Mouse (Mus musculus): ENCODE results near the gene Gmfg. TPM values are rescaled to one million over a fixed set of nuclear protein-coding genes. Genes with fewer than 3 reads are reported as not detected.

The Gmfg gene
- total RNA-seq, 2 experiments from 2014 or later, result 1.2 to 2.0 TPM

- DNase-seq, result no peak
Observed at GRCm38 (mm10) chr7:28488030-28488491, 50.8 kb downstream of the Gmfg start.

GRCm38 (mm10) chr7:28490410-28490809 lies 53.2 kb downstream of the Gmfg start:
- no peak for DNase-seq

GRCm38 (mm10) chr7:28490903-28491302 lies 53.7 kb downstream of the Gmfg start:
- DNase-seq, result no peak

GRCm38 (mm10) chr7:28492310-28492709 lies 55.1 kb downstream of the Gmfg start:
- no peak for DNase-seq

- DNase-seq, result no peak
Observed at GRCm38 (mm10) chr7:28495426-28495825, 58.2 kb downstream of the Gmfg start.

Other genes with a start within 250 kb of the Gmfg start
- gene Eid2, start 169.6 kb upstream of the Gmfg start, total RNA-seq (2021), result 10 to 100 TPM; 52.9 to 60.9 TPM
- 10 to 100 TPM; 36.5 to 36.8 TPM for gene Eid2b, start 159.7 kb upstream of the Gmfg start, total RNA-seq (2021)
- gene Selenov, start 146.3 kb upstream of the Gmfg start, total RNA-seq (2021), result 1 to 10 TPM in 1 of 2 experiments, under 1 TPM in 1; 0.27 to 1.8 TPM
- gene Dll3, start 135.2 kb upstream of the Gmfg start, total RNA-seq (2021), result 1 to 10 TPM; 2.1 to 2.8 TPM
- 10 to 100 TPM; 41.1 to 42.1 TPM for gene Timm50, start 125.4 kb upstream of the Gmfg start, total RNA-seq (2021)
- gene Supt5, start 98.7 kb upstream of the Gmfg start, total RNA-seq (2021), result 100 to 1,000 TPM; 114 to 122 TPM
- gene Rps16, start 86.8 kb upstream of the Gmfg start, total RNA-seq (2021), result 100 to 1,000 TPM; 454 to 471 TPM
- 1 to 10 TPM; 5.5 to 7.4 TPM for gene Plekhg2, start 64.8 kb upstream of the Gmfg start, total RNA-seq (2021)
- gene Zfp36, start 57.2 kb upstream of the Gmfg start, total RNA-seq (2021), result 1 to 10 TPM; 3.1 to 3.9 TPM
- gene Med29, start 44.7 kb upstream of the Gmfg start, total RNA-seq (2021), result 10 to 100 TPM; 18.3 to 19.6 TPM
- gene Paf1, start 44.5 kb upstream of the Gmfg start, total RNA-seq (2021), result 10 to 100 TPM; 68.9 to 70.1 TPM
- gene Lrfn1, start 14.5 kb downstream of the Gmfg start, total RNA-seq (2021), result 10 to 100 TPM; 64.3 to 72.3 TPM
- not detected for gene Ifnl2, start 73.0 kb downstream of the Gmfg start, total RNA-seq (2021)
- gene Ifnl3, start 85.4 kb downstream of the Gmfg start, total RNA-seq (2021), result not detected
- not detected for gene Sycn, start 103.4 kb downstream of the Gmfg start, total RNA-seq (2021)
- gene Nccrp1, start 109.8 kb downstream of the Gmfg start, total RNA-seq (2021), result under 1 TPM; 0.48 to 0.52 TPM
- gene Samd4b, start 160.7 kb downstream of the Gmfg start, total RNA-seq (2021), result 10 to 100 TPM; 66.4 to 79.4 TPM
- gene Pak4, start 160.7 kb downstream of the Gmfg start, total RNA-seq (2021), result 10 to 100 TPM; 15.1 to 15.8 TPM
- gene Acp7, start 193.9 kb downstream of the Gmfg start, total RNA-seq (2021), result 1 to 10 TPM; 1.2 to 1.7 TPM

Measured in layer of hippocampus, postnatal 36 days (tissue).